In the genomic region with DNA sequence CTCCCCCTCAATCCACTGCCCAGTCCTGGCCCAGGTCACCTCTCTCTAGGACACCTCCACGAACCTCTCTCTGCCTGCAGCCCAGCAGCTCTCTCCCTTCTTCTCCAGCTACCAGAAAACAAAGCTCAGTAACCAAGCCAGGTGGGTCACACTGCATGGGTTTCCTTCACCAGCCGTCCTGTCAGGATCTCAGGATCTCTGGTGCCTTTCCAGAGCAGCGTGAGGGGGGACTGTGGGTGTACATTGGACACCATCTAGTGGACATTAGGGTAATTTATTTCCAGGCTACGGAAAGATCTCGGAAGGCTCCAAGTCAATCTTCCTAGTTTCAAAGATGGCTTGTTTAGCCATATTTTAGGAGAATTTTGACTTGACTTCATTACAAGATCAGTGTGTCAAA, we compare ENCODE assay signal across 9 mouse cellular contexts. TPM values are rescaled to one million over a fixed set of nuclear protein-coding genes. Genes with fewer than 3 reads are reported as not detected.
DNase-seq lines count a peak whose midpoint lies in the region; ATAC-seq and TF ChIP-seq lines count a peak whose summit lies in the region.
"Had no signal": no experiment of that assay in that cellular context is flagged by ENCODE, and none has a peak within 500 bp of the region (broad histone marks: within the 10 kb centered on the region; RNA-seq: fewer than 3 reads in every experiment).

No protein-coding gene starts in this region.

- DNase-seq in layer of hippocampus, adult 2 months (ENCODE audit: low spot score in 2 of 2) = peak in 1 of 2 experiments; percentile 51
- no peak for DNase-seq in layer of hippocampus, adult 9-10 months (ENCODE audit: low spot score)
- peak; percentile 68 for DNase-seq in brain, embryonic 14.5 days (ENCODE audit: low read depth)
- peak; percentile 38 for DNase-seq in limb, embryonic 10.5 days (ENCODE audit: low spot score)
- DNase-seq in retina, postnatal 1 day = peak; percentile 79
- DNase-seq in spleen, postnatal 4 days (ENCODE audit: low spot score in 2 of 2) = no peak

- H3K4me2 ChIP-seq in forebrain, embryonic 16.5 days (ENCODE audit: low read length) = no peak overlapping the region
- H3K4me2 ChIP-seq: limb, embryonic 12.5 days had no signal

- peaks cover 15% of the 10 kb centered on the region for H3K4me1 ChIP-seq in forebrain, embryonic 16.5 days (replicated peaks; ENCODE audit: control insufficient read depth, insufficient read depth, low read length)
- H3K4me1 ChIP-seq in limb, embryonic 10.5 days = peaks cover 33% of the 10 kb centered on the region

- no peaks in the 10 kb centered on the region for H3K27me3 ChIP-seq in forebrain, embryonic 16.5 days (replicated peaks; ENCODE audit: control insufficient read depth, insufficient read depth, low read length)
- H3K27me3 ChIP-seq in limb, embryonic 10.5 days (ENCODE audit: low read depth, poor library complexity, severe bottlenecking) = peaks cover 32% of the 10 kb centered on the region

- no peaks in the 10 kb centered on the region for H3K9me3 ChIP-seq in forebrain, embryonic 16.5 days (ENCODE audit: control insufficient read depth, low read length)
- no peaks in the 10 kb centered on the region for H3K9me3 ChIP-seq in limb, embryonic 10.5 days (replicated peaks)
- H3K9me3 ChIP-seq: limb, embryonic 12.5 days had no signal

- no peak overlapping the region for H3K4me3 ChIP-seq in layer of hippocampus, adult 2 months
- no peak overlapping the region for H3K4me3 ChIP-seq in forebrain, embryonic 16.5 days (replicated peaks; ENCODE audit: low read length)
- no peak overlapping the region for H3K4me3 ChIP-seq in limb, embryonic 10.5 days
- H3K4me3 ChIP-seq: limb, embryonic 12.5 days had no signal

- no peak for TF ChIP-seq POLR2A in brain, embryonic 14.5 days (IDR thresholded peaks at IDR 0.05; ENCODE audit: borderline replicate concordance, extremely low read depth, insufficient read depth, insufficient read length, poor library complexity, severe bottlenecking)

- H3K27ac ChIP-seq in layer of hippocampus, adult 2 months = peak overlapping the region; percentile 73; the same call in 1 of the 2 replicates
- no peak overlapping the region for H3K27ac ChIP-seq in forebrain, embryonic 16.5 days (ENCODE audit: low read length)
- no peak overlapping the region for H3K27ac ChIP-seq in limb, embryonic 10.5 days
- H3K27ac ChIP-seq: limb, embryonic 12.5 days had no signal

- 14% methylated on average over 5 of the region's 5 CpGs for WGBS in forebrain, embryonic 16.5 days
- 26% methylated on average over 5 of the region's 5 CpGs for WGBS in limb, embryonic 10.5 days

- peak; percentile 17; the same call in 1 of the 2 replicates for ATAC-seq in forebrain, embryonic 16.5 days
- no peak for ATAC-seq in activated CD4-positive, CD25-positive, alpha-beta regulatory T cell, adult 4 months

- peak; percentile 86 for TF ChIP-seq CTCF in layer of hippocampus, adult 2 months (conservative IDR thresholded peaks at IDR 0.05)
- TF ChIP-seq CTCF in brain, embryonic 14.5 days (IDR thresholded peaks at IDR 0.05; ENCODE audit: borderline replicate concordance, extremely low read depth, insufficient read depth, insufficient read length) = peak; percentile 61; the same call in 1 of the 2 replicates

- no peak overlapping the region for H3K9ac ChIP-seq in forebrain, embryonic 16.5 days (replicated peaks; ENCODE audit: low read depth, low read length)
- H3K9ac ChIP-seq: limb, embryonic 12.5 days had no signal

- H3K36me3 ChIP-seq in forebrain, embryonic 16.5 days (ENCODE audit: control insufficient read depth, insufficient read depth) = no peaks in the 10 kb centered on the region
- no peaks in the 10 kb centered on the region for H3K36me3 ChIP-seq in limb, embryonic 10.5 days
- H3K36me3 ChIP-seq: limb, embryonic 12.5 days had no signal

RNA-seq across cellular contexts. Expression of a gene that starts 18.0 kb away (rescaled TPM):
- 100 to 1,000 TPM; 122 to 153 TPM for total RNA-seq in layer of hippocampus, adult 2 months (2021)
- polyA plus RNA-seq in brain, embryonic 14.5 days (2012; rRNA removed) = 105 and 115 TPM in 2 replicates
- polyA plus RNA-seq in forebrain, embryonic 16.5 days (2015; fragmentation: Nextera tagmentation; extraction: Ambion mirVana) = 138 and 156 TPM in 2 replicates
- polyA plus RNA-seq in limb, embryonic 10.5 days (2016; fragmentation: Nextera tagmentation; extraction: Ambion mirVana) = 267 and 278 TPM in 2 replicates
- 10 to 100 TPM; 41.4 to 43.1 TPM for polyA plus RNA-seq in activated CD4-positive, CD25-positive, alpha-beta regulatory T cell, adult 4 months (2017; shearing (Covaris generic))

Comparison
In these comparisons a context has a peak if more than half of its experiments do, and no peak if none do; other contexts are left out.
1. DNase-seq: peak in brain, embryonic 14.5 days (single experiment), limb, embryonic 10.5 days (single experiment) and retina, postnatal 1 day (single experiment); none in layer of hippocampus, adult 9-10 months (single experiment) and spleen, postnatal 4 days (0 of 2).